Mouse (Mus musculus) frontal cortex, adult 2 months (tissue): Measurements from ENCODE around the gene Ncam1. TPM values are rescaled to one million over a fixed set of nuclear protein-coding genes. Genes with fewer than 3 reads are reported as not detected.

Source experiments
- DNase-seq, 2 experiments: peaks; one replicate each; pipeline ENCODE4 v3.0.0; 2022; ENCODE audit warnings: low spot score in 1 of 2; ENCODE audit errors: extremely low spot score in 1 of 2
- polyA plus RNA-seq: library from polyadenylated mRNA; depleted of rRNA; stranded (reverse); fragments of >200 nt; gene quantifications from 2 replicates; pipeline ENCODE4 v1.2.3, GENCODE M21; 2012; rRNA removed

The Ncam1 gene
- polyA plus RNA-seq = 141 and 148 TPM in 2 replicates

DNA sequence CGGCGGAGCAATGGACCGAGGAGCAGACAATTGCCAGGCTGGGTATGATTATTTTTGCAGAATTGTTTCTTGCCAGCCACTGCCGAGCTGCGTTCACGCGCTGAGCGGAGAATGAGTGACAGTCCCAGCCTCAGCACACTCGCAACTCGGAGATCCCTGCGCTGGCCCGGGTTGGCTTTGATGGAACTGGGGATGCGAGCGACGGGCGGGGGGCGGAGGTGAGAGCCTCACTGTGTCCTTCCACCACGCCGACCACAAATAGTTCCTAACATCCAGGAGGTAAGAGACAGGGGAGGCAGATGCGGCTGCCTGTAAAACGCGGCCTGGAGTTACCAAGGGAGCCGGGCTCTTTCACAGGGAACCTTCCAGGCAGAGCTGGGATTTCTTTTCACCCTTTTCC lies at the start of gene Ncam1:
TSS of gene Ncam1 (minus strand) at position 120 of the 400 bp plus-strand sequence.
- peak; percentile 95 to 99 for DNase-seq

DNA sequence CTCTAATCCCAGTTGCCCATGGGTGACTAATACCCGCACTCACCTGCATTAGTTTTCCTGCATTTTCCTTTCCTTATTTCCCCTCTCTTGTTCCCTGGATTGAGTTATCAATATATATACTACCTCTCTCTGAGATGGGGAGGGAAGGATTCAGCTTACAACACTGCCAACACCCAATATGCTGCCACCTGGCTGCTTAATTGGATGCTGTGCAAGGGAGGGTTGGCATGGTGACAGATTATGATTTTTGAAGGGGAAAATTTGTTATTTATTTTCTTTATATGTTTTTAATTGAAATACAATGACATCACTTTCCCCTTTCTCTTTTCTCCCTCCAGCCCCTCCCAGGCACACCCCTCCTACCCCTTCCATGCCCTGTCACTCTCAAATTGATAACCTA lies 35.3 kb upstream of the Ncam1 start:
- DNase-seq = no peak

DNA sequence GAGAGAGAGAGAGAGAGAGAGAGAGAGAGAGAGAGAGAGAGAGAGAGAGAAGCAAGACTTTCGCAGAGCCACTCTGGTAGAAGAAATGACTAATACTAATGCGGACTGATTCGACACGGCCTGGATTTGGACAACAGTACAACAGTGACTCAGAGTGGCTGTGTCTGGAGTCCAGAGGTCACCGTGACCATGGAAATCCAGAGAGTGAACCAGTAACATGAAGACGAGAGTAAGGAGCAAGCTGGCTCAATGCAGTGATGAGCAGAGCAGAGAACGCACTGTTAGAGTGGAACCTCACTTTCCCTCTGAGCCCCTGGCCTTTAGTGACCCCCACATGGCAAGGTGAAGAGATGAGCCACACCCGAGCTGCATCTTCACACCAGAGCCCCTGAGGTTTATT lies 28.9 kb upstream of the Ncam1 start:
- no peak for DNase-seq

DNA sequence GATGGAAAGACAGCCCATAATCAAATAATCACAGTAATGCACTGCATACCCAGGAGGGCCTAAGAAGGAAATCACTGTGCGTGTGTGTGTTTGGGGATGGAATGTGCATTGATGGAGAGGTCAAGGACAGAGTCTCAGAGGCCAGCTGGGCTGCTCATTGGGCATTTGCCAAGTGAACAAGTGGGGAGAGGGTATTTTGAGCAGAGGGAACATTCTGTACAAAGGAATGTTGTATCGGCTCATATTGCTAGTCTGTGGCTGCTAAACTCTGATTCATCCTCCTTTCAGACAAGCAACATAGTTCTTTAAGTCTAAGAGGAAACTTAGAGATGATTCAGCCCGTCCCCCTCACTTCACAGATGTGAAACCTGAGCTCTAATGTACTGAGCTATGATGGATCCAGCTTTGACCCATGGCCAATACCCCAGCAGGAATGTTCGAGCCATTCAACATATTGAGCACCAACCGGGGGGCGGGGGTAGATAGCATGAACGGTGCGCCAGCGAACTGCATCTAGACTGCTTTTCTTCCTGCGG lies 17.5 kb upstream of the Ncam1 start:
- peak in 1 of 2 experiments; percentile 19 for DNase-seq

DNA sequence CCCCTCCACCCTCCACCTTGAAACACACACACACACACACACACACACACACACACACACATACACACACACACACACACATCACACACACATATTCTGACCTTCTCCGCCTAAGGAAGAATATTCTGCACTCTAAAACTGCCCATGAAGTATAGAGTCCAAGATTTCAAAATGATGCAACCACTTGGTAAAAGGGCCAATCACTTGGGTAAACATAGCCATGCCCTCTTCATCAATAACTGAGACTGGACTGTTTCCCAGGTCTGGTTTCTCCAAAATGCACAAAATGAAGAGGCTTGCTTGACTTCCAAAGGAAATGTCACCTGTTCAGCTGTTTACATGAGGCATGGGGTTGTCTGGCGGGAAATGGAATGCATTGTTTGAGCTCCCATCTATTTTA lies 15.7 kb upstream of the Ncam1 start:
- no peak for DNase-seq

DNA sequence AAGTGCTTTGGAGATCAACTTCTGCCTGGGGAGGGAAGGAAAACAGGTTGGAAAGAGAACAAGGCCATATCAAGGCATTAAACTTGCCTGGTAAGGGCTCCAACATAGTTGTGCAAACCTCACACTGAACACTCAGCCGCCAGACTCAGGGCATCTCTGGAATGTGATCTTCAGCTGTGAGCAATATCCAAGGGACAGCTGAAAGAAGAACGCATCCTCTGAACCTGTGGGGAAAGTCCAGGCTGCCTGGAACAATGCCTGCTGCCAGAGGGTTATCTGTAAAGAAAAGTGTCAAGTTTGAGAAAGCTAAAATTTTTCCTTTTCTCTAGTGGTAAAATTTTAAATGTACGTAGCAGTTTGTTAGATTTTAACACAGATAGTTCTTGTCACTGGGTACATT lies 4.5 kb upstream of the Ncam1 start:
- DNase-seq = no peak

DNA sequence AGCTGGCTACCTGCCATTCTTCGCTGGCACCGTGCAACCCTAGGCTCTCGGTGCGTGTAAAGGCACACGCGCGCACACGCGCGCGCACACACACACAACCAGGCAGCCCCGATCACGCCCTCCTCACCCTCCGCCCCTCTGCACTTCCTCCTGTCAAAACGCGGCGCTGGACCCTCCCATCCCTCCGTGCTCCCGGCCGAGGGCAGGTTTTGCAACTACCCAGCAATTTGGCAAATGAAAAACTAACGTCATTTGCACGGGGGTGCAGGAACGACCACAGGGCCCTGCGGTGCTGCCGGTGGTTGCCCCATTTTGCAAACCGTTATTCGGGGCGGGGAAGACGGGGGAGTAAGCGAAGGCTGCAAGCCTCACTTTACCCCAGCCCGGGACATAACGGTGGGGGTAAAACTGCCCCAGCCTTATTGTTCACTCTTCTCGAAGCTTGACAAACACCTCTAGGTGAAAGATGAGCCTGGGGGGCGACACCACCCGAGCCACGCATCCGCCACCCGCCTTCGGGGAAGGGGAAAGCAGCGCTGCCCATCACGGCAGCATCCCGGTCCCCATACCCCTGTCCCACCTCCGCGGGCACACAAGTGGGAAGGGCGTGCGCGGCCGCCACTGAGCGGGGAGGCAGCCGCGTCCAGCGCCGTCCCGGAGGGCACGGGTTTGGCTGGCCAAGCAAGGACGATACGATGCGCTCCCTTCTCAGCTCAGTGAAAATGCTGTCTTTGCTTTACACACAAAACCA lies 729 bp downstream of the Ncam1 start:
- peak; percentile 50 to 70 for DNase-seq

DNA sequence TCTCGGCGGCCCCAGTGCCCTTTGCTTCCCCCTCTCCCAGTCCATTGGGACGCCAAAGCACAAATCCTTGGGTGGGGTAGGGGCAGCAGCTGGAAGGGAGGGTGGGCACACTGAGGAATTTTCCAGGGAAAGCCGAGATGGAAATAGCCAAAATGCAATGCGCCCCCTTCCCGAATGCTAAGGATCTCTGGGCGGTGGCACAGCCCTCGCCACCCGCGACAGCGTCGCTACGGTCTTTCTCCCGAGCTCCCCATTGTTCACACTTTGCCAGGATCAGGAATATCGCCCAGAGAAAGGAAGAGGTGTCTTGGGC lies 1.3 kb downstream of the Ncam1 start:
- DNase-seq = no peak

DNA sequence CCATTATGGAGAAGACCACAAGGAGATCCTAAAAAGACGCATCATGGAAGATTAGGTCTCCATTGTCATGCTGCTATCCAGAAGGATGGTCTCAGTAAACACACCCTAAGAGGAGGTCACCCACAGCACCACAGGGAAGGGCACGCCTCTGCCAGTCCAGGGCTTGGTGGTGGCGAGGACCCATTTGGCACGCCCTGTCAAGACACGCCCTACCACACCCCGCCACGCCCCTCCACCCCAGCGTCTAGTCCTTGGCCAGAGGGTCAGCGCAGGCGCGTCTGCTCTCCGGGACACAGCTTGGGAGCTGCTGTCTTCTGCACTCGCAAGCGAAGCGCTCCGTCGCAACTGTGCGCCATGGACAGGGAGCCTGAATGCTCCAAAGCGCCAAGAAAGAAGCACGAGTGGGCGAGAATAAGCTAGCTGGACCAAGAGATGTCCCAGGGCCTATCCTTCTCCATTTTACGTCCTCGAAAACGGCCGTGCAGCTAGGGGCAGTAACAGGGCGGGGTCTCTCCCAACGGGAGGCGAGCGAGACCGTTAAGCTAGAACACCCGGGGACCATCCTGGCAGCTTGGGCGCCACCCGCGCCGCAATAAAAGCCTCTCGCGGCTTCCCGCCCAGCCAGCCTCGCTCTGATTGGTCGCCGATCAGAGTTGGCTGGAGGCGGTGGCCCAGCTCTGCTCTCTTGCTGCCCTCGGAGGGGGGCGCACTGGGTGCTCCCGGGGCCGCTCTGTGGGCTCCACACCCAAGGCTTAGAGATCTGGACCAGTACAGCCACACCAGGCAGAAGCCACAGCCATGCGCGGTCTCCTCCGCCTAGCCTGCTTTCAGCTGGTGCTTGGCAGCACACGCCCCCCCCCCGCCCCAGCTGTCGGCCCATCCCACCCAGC lies 1.9 kb downstream of the Ncam1 start:
- peak; percentile 63 to 83 for DNase-seq

DNA sequence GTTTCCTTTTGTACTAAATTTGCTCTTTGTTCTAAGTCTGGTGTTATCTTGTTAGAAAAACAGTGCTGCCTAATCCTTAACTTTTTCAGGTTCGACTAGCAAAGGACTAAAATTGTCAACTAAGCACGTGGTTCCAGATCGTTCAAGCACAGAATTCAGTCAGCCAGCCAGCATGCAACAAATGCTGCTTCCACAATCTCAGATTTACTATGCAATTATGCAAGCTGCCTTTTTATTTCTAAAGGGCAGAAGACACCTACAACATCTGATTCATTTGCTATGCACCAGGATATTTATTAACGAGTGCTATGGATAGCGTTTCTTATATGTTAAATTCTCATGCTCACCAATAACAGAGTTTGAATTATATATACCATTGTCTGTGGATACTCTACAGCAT lies 2.8 kb downstream of the Ncam1 start:
- no peak for DNase-seq

DNA sequence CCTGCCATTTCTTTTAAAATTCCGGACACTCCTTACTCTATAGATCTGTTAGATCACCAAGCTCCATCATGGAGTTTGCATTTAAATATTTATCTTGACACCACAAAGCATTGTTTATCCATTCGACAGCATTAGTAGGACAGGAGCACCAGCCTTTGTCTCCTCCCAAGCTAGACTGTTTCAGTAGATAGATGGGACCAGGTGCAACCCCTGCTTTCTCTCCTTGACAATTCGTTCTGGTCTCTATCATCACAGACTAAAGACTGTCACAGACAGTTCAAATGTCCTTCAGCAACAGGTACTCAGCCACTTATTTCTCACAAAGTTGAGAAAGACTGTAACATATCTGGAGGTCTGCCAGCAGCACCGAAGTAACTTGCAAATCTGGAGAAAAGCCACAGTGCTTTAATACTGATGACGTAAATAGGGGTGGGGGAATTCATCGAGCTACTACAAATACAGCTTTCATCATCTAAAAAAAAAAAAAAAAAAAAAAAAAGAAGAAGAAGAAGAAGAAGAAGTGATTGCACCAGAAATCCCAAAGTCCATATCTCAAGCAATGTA lies 4.7 kb downstream of the Ncam1 start:
- DNase-seq = no peak

DNA sequence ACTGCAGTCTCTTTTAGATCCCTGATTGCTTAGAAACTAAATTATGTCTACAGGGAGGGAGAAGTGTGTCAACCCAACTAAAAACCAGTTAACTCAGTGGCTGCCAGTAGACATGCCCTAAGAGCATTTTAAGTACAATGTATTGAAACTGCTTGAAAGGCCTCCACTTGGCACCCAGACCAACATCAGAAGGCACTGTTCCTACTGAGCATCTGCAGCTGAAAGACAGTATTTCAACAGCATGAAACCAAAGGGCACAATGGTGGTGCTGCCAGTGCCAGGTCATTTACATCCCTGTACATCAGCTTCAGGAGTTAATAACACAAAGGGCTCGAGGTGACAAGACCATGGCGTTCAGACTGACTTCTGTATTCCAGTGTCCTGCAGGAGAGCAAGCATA lies 5.5 kb downstream of the Ncam1 start:
- DNase-seq = no peak

DNA sequence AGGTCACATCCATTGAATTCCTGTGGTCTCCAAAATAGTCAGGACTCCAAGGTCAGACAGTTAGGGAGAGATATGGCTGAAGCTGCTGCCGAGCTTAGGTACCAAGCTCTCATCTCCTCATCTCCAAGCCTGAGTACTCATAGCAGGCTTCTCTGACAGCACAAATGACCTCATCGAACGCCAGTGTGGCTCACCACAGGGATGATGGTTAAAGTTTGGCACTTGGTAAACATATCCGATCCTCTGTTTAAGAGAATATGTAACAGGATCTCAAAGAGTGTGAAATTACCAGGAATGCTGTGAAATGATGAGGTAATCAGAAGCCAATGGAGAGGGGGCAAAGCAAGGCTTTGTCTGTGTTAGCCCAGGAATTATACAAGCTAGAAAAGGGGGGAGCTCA lies 6.1 kb downstream of the Ncam1 start:
- no peak for DNase-seq

DNA sequence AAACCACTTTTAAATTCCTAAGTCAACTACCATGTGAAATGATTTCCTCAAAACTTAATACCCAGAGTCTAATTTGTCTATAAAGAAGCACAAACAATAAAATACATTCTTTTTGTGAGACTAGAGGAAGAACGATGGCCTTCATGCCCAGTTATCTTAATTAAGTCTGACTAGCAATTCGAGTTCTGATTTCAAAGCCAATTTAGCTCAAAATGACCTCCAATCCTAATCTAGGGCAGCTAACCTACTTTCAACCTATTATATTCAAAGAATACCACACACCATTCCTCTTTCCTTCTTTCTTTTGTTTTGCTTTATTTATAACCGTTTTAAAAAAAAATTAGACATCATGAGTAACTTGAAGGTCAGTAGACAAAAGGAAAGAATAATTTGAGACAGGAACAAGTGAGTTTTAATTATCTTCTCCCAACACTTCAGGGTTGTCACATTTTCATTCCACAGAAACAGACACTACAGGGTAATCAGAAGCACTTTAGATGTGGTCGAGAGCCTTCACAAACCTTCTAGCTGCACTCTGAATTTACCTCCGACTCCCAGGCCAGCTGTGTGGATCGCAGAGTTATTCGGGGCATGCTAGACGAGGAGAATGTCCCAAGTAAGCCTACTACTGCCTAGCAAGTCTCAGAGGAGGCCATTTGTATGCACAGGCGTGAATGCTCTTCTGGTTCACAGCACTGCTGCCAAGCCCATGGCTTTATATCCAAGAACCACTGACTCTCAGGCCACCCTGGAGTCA lies 17.5 kb downstream of the Ncam1 start:
- DNase-seq = no peak

DNA sequence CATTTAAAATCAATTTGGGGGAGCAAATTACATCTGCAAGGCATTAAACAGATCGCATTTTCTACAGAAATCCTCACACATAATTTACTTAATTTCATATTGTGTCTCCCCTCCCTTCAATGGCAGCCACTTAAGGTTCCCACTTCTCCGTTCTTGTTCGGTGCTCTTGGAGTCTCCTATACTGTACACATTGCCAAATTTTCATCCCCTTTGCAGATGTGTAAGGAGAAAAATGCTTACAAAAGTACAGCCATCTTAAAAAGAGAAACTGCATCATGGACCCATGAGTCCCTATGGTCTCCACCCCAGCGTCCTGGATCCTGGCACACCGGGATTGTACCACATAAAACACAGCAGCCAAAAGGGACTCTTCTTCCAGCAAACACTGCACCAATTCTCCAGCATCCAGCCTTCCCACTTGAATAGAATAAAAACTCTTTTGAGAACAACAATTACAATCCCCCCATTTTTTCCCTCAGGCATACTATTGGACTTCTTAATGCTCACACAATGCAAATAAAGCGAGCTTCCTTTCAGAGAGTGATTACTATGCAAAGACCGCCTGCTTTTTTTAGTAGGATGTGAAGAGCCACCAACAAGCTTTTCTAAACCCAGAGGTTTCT lies 21.6 kb downstream of the Ncam1 start:
- DNase-seq = no peak

DNA sequence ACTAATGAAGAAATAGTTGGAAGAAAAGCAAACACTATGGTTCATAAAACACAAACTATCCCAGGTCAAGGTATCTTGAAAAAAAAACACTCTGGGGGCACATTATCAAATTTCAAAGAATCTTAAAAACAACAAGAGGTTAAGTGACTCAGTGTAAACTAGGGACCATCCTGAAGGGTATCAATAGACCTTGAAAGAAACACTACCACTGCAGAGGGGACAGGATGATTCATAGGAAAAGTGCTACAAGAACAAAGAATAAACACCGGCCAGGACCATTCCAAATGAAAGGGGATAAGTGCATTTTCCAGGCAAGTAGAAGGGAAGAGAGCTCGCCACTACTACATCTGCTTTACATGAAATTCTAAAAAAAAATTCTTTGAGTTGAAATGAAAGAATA lies 32.1 kb downstream of the Ncam1 start:
- DNase-seq = no peak

DNA sequence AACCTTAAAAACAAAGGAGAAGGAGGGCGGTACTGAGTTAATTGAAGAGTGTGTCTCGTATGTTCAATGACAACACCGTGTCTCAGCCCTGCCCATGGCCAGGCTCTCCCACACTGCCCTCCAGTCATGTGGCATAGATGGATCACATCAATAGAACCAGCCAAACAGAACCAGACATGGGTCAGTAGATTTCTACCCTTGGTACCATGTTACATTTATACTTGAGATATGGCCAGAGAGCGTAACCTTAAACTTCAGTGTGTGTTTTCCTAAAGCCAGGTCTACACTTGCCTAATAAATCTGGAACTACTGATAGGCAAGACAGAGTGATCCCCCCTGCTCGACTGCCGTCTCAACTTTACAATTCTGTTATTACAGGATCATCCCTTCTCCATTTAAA lies 38.2 kb downstream of the Ncam1 start:
- no peak for DNase-seq

DNA sequence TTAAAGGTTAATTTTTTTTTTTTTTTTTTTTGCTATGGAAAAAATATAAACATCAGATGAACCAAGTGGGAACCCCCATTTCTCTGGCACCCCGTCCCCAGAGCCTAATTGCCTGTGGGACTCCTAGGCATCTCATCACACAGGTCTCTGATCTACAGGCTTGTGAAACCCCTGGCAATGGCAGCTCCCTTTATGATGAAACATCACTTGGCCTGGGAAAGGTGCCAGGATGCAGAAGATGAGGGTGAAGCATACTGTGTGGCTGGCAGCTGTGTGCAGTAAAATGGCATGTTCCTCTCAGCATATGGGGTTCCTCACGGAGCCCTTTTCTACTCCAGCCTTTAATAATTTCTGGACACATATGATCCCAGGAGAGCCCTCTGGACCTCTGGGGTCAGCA lies 40.3 kb downstream of the Ncam1 start:
- DNase-seq = peak in 1 of 2 experiments; percentile 72

DNA sequence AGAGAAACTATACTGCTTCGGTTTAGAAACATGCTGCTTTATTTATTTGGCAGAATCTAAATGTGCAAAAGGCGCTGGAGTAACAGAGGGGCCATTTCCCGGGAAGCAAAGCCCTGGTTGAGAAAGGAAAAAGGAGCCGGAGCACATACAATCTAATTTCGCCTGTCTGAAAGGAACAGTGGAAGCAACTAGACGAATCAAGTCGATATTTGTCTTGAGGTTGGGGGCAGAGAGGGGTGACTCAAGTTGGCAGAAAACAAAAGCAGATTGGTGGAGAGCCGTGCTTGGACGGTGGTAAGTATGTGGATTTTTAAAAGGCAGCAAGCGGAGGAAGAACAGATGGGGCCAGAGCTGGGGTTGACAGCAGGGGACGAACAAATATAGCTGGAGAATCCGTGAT lies 40.7 kb downstream of the Ncam1 start:
- peak in 1 of 2 experiments; percentile 48 for DNase-seq

DNA sequence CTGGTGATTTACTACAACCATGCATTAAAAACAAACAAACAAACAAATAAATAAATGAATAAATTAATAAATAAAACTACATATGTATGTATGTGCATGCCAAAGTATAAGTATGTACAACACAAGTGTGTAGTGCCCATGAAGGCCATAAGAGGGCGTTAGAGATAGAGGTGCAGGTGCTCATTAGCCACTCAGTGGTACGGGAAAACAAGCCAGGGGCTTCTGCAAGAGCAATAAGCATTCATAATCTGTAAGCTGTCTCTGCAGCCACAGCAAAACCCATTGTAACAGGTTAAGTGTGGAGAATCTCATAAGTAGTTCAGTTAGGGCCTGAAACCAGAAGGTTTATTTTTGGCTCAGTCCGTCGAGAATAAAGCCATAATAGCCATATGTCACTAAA lies 41.1 kb downstream of the Ncam1 start:
- no peak for DNase-seq
